Mouse (Mus musculus) WW6 (cell line): ENCODE data around the gene Thrsp.
A peak's percentile ranks its signal among the peaks of the same experiment; 100 is the strongest.
"Not testable (repeated sequence)": the region's sequence is repeated elsewhere in the genome, so short reads cannot be mapped to it uniquely, and the experiment has no call there.

ENCODE experiments used
- DNase-seq: peaks from one replicate; pipeline ENCODE4 v3.0.0-alpha.2; 2013; ENCODE audit warnings: low read depth, low spot score

Gene Thrsp

DNA sequence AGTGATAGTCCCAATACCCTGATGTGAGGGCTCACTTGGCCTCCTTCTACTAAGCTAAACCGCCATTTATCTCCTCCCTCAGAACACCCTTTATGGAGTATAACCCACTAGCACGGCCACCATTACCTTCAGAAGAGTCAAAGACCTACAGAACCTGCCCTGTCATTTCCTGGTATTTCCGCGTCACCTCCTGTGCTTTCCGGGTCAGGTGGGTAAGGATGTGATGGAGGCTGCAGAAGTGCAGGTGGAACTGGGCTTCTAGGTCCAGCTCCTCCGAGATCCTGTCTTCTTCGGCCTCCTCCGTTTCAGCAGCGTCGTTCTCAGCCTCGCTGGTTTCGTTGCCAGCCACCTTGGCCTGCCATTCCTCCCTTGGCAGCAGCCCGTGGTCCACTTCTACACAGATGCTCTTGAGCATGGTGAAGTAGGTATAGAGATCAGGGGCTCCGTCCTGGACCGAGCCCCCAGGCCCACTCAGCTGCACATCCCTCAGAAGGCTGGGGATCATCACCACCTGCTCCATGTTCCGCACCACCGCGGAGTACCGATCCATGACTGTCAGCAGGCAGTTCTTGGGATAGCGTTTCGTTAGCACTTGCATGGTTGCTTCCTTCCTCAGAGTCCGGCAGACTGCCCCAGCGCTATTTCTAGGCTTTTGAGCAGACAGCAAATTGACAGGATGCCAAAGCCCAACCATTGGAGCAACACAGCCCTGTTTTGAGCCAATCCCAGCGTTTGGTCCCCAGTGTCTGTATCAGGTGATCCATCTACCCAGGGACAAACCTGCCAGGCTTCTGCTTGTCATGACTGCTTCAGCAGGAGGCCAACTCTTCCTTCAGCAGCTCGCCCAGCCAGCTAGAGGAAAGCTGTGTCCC is at the start of gene Thrsp:
TSS of gene Thrsp (minus strand) at position 825 of the 872 bp plus-strand sequence.
- DNase-seq, result no peak

- DNase-seq, result no peak
Measured at GRCm38 (mm10) chr7:97455577-97455976, 38.0 kb upstream of the Thrsp start.

- DNase-seq, result no peak
Measured at GRCm38 (mm10) chr7:97454795-97455194, 37.3 kb upstream of the Thrsp start.

DNA sequence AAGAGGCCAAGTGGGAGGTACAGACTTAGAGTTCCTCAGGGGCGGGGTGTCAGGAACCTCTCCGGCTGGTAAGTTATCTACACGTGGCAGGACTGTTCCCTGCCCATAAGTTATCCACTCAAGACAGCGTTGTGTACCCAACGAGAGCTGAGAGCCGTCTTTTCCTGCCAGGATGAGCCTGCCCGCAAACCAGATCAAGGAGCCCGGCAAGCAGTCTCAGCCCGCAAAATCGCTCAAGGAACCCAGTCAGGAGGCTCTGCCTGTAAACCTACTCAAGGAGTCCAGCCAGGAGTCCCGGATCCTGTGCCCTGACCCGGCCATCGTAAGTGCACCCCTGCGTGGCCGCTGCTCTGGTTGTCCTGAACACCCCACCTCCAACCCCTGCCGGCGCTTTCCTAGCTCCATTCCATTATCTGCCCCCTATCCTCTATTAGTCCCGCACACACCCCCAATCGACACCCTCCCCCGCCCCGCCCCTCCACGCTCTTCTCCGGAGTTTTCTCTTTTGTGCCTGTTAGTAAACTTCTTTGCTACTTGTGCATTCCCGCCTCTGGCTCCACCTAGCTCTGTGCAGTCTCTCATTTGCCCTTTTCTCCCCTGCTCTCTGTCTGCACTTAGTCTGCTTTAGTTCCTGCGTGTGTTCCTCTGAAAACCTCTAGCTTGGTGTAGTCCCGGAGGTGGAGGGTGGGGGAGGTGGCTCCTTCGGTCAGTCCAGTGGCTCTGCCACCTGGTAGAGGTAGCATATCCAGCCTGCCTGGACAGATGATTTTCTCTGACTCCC is 35.8 kb upstream of the Thrsp start:
- no peak for DNase-seq

DNA sequence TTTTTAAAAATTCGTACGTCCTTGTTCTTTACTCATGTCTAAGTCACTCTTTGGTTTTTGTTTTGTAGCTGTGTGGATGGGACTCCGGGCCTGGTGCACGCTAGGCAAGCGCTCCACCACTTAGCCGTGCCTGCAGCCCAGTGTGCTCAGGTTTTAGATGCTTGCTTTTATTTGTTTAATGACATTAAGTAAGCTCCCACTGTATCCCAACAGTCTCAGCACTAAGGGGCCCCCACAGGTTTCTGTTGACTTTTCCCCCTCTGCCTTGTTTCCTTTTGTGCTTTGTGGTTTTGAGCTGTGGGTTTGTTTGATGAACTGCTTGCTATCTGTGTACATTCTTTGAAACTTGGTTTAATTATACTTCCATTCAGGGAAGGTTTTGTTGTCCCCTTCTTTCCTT is 34.7 kb upstream of the Thrsp start:
- no peak for DNase-seq

GRCm38 (mm10) chr7:97451023-97451422 is 33.5 kb upstream of the Thrsp start, which contains the start of gene Kctd14:
Kctd14 (plus strand) TSS chr7:97451323.
- not testable (repeated sequence) for DNase-seq

GRCm38 (mm10) chr7:97447050-97447531 is 29.6 kb upstream of the Thrsp start:
- no peak for DNase-seq

DNA sequence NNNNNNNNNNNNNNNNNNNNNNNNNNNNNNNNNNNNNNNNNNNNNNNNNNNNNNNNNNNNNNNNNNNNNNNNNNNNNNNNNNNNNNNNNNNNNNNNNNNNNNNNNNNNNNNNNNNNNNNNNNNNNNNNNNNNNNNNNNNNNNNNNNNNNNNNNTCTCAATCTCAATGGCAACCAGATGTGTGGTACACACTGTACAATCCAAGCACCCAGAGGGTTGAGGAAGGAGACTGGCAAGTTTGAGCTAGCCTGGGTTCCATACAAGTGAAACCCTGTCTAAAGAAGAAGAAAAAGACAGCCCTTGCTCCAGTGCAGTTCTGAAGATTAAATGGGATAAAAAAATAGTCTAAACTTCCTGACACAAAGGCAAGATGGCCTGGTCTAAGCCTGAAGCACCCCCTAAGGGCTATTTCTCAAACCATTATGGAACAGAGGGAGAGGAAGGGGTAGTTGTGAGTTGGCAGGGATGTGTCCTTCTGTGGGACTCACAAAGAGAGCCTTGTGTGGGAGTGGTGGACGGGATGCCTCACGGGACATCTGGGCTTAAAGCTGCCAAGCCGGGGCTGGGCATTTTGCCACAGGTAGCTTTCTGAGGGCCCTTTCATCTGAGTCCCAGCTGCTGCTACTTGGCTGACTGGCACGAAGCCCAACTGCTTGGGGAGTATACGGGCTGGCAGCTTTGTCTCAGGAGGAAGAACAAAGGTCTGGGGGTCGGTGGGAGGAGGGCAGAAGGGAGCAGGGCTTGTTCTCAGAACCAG is 28.8 kb upstream of the Thrsp start:
- no peak for DNase-seq

DNA sequence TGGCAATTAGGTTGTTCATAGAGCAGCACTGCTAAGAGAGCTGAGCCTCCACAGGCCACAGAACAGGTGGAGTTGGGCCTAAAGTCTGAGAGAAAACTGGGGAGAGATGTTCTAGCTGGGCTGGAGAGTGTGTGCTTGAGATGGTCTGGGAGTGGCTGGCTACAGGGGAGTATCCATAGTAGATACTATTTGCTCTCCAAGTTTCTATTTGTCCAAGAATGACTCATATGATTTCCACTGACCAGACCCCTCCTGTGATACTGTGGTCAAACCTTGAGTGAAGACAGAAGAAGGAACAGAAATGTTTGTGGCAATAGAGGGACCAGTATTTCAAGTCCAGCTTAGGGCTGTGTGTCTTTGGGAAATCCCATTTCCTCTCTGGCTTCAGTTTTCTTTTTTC is 21.5 kb upstream of the Thrsp start:
- no peak for DNase-seq

GRCm38 (mm10) chr7:97434517-97434916 is 17.0 kb upstream of the Thrsp start:
- DNase-seq, result no peak

GRCm38 (mm10) chr7:97433517-97433916 is 16.0 kb upstream of the Thrsp start:
- DNase-seq, result not testable (repeated sequence)

DNA sequence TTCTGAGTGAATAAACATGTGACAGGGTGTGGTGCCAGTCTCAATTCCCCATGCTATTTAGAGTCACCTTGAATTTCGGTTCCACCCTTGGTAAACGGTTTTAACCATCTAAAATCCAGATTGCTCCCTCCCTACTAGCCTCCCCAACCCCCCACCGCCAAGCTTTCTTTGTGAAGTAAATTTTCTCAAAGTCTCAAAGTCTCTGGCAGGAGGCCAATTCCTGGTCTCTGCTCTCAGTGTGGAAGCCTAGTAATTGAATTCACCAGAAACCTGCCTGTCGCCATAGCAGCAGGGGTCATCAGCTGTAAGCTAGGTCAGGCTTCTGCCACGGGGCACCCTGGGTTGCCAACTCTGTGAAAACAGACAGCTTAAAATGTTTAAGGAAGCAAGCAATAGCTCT is 12.2 kb upstream of the Thrsp start:
- peak; percentile 81 for DNase-seq

DNA sequence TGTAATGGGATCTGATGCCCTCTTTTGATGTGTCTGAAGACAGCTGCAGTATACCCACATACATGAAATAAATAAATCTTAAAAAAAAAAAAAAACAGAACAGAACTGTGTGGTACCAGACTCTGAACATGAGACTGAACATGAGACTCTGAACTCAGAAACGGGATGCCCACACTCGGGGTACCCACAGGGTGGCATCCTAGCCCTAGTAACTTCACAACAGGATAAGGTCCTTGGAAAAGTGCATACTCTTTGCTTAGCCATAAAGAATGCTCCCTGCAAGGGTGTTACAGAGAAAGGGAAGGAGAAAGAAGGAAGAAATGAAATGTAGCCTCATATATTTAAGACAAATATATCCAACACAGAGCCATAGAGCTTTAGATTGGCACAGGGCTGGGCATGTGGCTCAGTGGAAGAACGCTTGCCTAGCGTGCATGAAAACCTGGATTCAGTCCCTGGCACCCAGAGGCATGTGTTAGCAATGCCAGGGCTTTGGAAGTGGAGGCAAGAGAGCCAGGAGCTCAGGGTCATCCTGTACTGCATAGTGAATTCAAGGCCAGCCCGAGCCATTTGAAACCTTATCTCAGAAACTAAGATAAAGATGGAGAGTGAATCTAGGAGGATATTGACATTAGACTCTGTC is 10.4 kb upstream of the Thrsp start:
- DNase-seq, result no peak

GRCm38 (mm10) chr7:97427296-97427695 is 9.8 kb upstream of the Thrsp start:
- no peak for DNase-seq

DNA sequence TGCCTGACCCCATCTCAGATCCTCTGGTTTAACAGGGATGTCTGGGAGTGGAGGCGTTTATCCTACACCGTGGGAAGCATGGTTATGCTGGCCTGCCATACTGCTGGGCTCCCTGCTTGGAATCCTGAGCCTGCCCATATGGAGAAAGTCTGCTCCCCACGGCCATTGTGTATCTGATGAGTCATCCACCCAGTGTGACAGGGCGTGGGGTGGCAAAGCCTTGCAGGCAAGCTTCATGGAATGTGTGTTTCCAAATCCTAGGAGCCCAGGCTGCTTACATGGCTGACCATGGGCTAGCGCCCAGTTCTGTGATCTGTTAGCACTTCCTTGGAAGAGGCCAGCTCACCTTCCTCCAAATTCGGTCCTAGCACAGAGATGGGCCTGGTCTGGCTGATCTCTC is 9.0 kb upstream of the Thrsp start:
- DNase-seq, result no peak

GRCm38 (mm10) chr7:97424621-97425245 is 7.2 kb upstream of the Thrsp start:
- no peak for DNase-seq

DNA sequence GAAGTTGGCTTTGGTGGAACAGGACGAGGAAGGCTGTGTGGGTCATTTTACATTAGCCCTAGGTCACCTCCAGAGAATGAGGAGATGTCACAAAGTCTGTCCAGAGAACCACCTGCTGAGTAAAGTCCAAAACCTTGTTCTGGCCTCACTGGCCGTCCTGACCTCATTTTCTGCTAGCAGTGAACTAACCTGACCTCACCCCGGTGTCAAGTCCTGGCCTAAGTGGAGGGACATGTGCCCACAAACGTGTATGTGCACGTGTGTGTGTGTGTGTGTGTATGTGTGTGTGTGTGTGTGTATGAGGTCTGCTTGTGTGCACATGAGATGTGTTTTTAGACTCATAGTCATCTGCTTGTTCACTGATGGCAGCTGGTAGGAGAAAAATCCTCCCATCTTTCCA is 6.2 kb upstream of the Thrsp start:
- no peak for DNase-seq

- no peak for DNase-seq
Measured at GRCm38 (mm10) chr7:97420958-97421651, 3.6 kb upstream of the Thrsp start.

- no peak for DNase-seq
Measured at GRCm38 (mm10) chr7:97420406-97420805, 2.9 kb upstream of the Thrsp start.

DNA sequence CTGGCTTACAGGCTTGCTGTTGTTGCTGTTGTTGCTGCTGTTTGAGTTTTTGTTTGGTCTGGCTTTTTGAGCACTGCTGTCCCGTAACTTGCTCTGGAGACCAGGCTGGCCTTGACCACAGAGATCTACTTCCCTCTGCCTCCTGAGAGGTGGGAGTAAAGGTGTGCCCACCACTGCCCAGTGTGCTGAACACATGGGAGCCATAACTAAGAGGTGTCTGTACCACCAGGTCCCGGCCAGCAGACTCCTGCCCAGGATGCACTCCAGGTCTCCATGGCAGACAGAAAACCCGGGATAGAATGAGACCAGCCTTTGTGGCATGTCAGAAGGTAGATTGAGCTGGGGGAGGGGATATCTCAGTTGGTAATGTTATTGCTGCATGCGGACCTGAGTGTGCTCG is 1.6 kb upstream of the Thrsp start:
- no peak for DNase-seq
